Mouse (Mus musculus): ENCODE results near the gene Cacna1i. TPM values are rescaled to one million over a fixed set of nuclear protein-coding genes. Genes with fewer than 3 reads are reported as not detected.

Cacna1i gene
- polyA plus RNA-seq, 1 experiment from 2014 or later, result 0.05 TPM

- DNase-seq (ENCODE audit: low spot score), result no peak
- 71% methylated on average over 8 of the region's 8 CpGs for WGBS
- no peak for ATAC-seq (ENCODE audit: insufficient read depth, low FRiP score, low TSS enrichment)
These were observed 30.9 kb downstream of the Cacna1i start for GRCm38 (mm10) chr15:80317841-80318530.

GRCm38 (mm10) chr15:80318543-80319255, 31.7 kb downstream of the Cacna1i start:
- Histone ChIP-seq H3K36me3 (ENCODE audit: control insufficient read depth, insufficient read depth, low read length) (no peaks in the 10 kb centered on the region), H3K9ac (ENCODE audit: low read length) (no peak overlapping the region), H3K4me2 (ENCODE audit: low read depth) (no peak overlapping the region), H3K4me1 (ENCODE audit: control insufficient read depth, insufficient read depth, low read length) (peaks cover 6% of the 10 kb centered on the region), H3K27ac (ENCODE audit: low read depth, low read length) (no peak overlapping the region), H3K4me3 (ENCODE audit: low read depth, low read length) (no peak overlapping the region), H3K27me3 (ENCODE audit: control insufficient read depth, insufficient read depth, low read length) (no peaks in the 10 kb centered on the region), H3K9me3 (ENCODE audit: control insufficient read depth, low read length) (no peaks in the 10 kb centered on the region)
- no peak for DNase-seq (ENCODE audit: low spot score)
- 11% methylated on average over 11 of the region's 11 CpGs for WGBS
- no peak for ATAC-seq (ENCODE audit: insufficient read depth, low FRiP score, low TSS enrichment)

More at GRCm38 (mm10) chr15:80317841-80318530, 30.9 kb downstream of the Cacna1i start:
- H3K27me3 ChIP-seq (ENCODE audit: control insufficient read depth, insufficient read depth, low read length), result no peaks in the 10 kb centered on the region
- H3K27ac ChIP-seq (ENCODE audit: low read depth, low read length), result no peak overlapping the region
- H3K4me1 ChIP-seq (ENCODE audit: control insufficient read depth, insufficient read depth, low read length), result peaks cover 6% of the 10 kb centered on the region
- H3K4me2 ChIP-seq (ENCODE audit: low read depth), result no peak overlapping the region
- no peaks in the 10 kb centered on the region for H3K36me3 ChIP-seq (ENCODE audit: control insufficient read depth, insufficient read depth, low read length)
- H3K9ac ChIP-seq (ENCODE audit: low read length), result no peak overlapping the region
- no peaks in the 10 kb centered on the region for H3K9me3 ChIP-seq (ENCODE audit: control insufficient read depth, low read length)
- H3K4me3 ChIP-seq (ENCODE audit: low read depth, low read length), result no peak overlapping the region

- Histone ChIP-seq H3K27me3 (ENCODE audit: control insufficient read depth, insufficient read depth, low read length) (no peaks in the 10 kb centered on the region), H3K4me3 (ENCODE audit: low read depth, low read length) (no peak overlapping the region), H3K9me3 (ENCODE audit: control insufficient read depth, low read length) (no peaks in the 10 kb centered on the region), H3K4me2 (ENCODE audit: low read depth) (no peak overlapping the region), H3K9ac (ENCODE audit: low read length) (no peak overlapping the region), H3K27ac (ENCODE audit: low read depth, low read length) (no peak overlapping the region), H3K4me1 (ENCODE audit: control insufficient read depth, insufficient read depth, low read length) (peaks cover 6% of the 10 kb centered on the region), H3K36me3 (ENCODE audit: control insufficient read depth, insufficient read depth, low read length) (no peaks in the 10 kb centered on the region)
- ATAC-seq (ENCODE audit: insufficient read depth, low FRiP score, low TSS enrichment) (no peak), DNase-seq (ENCODE audit: low spot score) (no peak)
- WGBS, result 72% methylated on average over 2 of the region's 2 CpGs
These were observed 32.3 kb downstream of the Cacna1i start for GRCm38 (mm10) chr15:80319315-80319714.

- DNase-seq (ENCODE audit: low spot score) (no peak), ATAC-seq (ENCODE audit: insufficient read depth, low FRiP score, low TSS enrichment) (no peak)
- Histone ChIP-seq H3K4me3 (ENCODE audit: low read depth, low read length) (no peak overlapping the region), H3K36me3 (ENCODE audit: control insufficient read depth, insufficient read depth, low read length) (no peaks in the 10 kb centered on the region), H3K27me3 (ENCODE audit: control insufficient read depth, insufficient read depth, low read length) (no peaks in the 10 kb centered on the region), H3K4me1 (ENCODE audit: control insufficient read depth, insufficient read depth, low read length) (peaks cover 6% of the 10 kb centered on the region), H3K27ac (ENCODE audit: low read depth, low read length) (no peak overlapping the region), H3K9ac (ENCODE audit: low read length) (no peak overlapping the region), H3K9me3 (ENCODE audit: control insufficient read depth, low read length) (no peaks in the 10 kb centered on the region), H3K4me2 (ENCODE audit: low read depth) (no peak overlapping the region)
- 76% methylated on average over 5 of the region's 6 CpGs for WGBS
These were observed 32.9 kb downstream of the Cacna1i start for GRCm38 (mm10) chr15:80319921-80320320.

DNA sequence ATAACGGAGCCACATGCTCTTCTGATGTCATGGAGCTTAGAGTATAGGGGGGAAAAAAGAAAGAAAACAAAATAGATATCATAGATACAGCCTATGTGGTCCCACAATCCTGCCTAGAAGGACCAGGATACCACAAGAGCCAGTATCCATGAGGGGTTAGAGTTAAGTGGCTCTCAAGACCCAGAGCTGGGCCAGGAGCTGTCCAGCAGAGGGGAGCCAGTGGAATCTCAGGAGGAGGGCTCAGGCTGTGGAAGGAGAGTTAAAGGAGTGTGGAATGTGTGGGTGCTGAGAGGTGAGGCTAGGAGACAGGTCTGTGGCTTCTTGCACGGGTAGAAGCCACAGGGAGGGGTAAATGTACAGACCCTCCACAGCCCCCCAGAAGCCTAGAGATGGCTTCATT, 38.2 kb downstream of the Cacna1i start:
- H3K27ac ChIP-seq (ENCODE audit: low read depth, low read length), result no peak overlapping the region
- ATAC-seq (ENCODE audit: insufficient read depth, low FRiP score, low TSS enrichment) (no peak), DNase-seq (ENCODE audit: low spot score) (no peak)
- H3K4me1 ChIP-seq (ENCODE audit: control insufficient read depth, insufficient read depth, low read length), result no peaks in the 10 kb centered on the region
- no peak overlapping the region for H3K4me2 ChIP-seq (ENCODE audit: low read depth)
- no peak overlapping the region for H3K9ac ChIP-seq (ENCODE audit: low read length)
- WGBS, result 71% methylated on average over 2 of the region's 2 CpGs
- H3K27me3 ChIP-seq (ENCODE audit: control insufficient read depth, insufficient read depth, low read length), result no peaks in the 10 kb centered on the region
- no peaks in the 10 kb centered on the region for H3K36me3 ChIP-seq (ENCODE audit: control insufficient read depth, insufficient read depth, low read length)
- no peak overlapping the region for H3K4me3 ChIP-seq (ENCODE audit: low read depth, low read length)
- H3K9me3 ChIP-seq (ENCODE audit: control insufficient read depth, low read length), result no peaks in the 10 kb centered on the region

DNA sequence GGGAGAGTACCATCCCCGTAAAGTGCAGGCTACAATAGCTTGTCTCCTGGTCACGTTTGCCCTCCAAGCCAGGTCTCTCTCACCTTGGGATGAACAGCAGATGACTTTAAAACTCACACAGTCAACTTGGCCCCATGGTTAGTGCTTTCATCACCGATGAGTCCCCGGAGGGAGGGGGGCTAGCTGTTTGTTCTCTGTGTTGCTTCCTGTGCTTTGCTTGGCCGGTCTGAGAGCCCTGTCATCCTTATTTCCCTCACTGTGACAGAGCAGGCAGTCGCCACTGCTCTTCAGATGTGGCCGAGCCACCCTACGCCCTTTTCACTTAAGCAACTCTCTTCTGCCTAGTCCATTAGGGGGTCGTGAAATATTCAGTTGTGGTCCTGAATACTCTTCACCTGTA, 38.7 kb downstream of the Cacna1i start:
- ATAC-seq (ENCODE audit: insufficient read depth, low FRiP score, low TSS enrichment) (no peak), DNase-seq (ENCODE audit: low spot score) (no peak)
- WGBS, result 78% methylated on average over 9 of the region's 9 CpGs

DNA sequence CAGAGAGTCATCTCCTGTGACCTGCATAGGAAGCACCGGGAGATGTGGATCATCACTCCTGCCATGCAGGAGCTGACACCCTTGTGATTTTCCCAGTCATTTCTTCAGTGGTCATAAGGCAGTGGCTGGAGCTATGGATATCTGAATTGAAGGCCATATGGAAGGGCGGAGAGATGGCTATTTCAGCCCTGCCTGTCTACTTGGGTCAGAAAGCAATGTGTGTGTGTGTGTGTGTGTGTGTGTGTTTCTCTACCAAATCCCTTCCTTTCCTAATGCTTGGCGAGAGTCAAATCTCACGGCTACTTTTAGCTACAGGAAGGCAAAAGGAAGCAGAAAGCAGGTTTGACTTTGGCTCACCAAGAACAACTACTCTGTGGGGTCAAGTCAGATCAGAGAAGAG, 39.9 kb downstream of the Cacna1i start:
- no peaks in the 10 kb centered on the region for H3K27me3 ChIP-seq (ENCODE audit: control insufficient read depth, insufficient read depth, low read length)
- H3K4me1 ChIP-seq (ENCODE audit: control insufficient read depth, insufficient read depth, low read length), result no peaks in the 10 kb centered on the region
- 89% methylated on average over 4 of the region's 4 CpGs for WGBS
- H3K27ac ChIP-seq (ENCODE audit: low read depth, low read length), result no peak overlapping the region
- H3K9me3 ChIP-seq (ENCODE audit: control insufficient read depth, low read length), result no peaks in the 10 kb centered on the region
- DNase-seq (ENCODE audit: low spot score), result no peak
- H3K4me3 ChIP-seq (ENCODE audit: low read depth, low read length), result no peak overlapping the region
- ATAC-seq (ENCODE audit: insufficient read depth, low FRiP score, low TSS enrichment), result no peak
- H3K4me2 ChIP-seq (ENCODE audit: low read depth), result no peak overlapping the region
- no peak overlapping the region for H3K9ac ChIP-seq (ENCODE audit: low read length)
- H3K36me3 ChIP-seq (ENCODE audit: control insufficient read depth, insufficient read depth, low read length), result no peaks in the 10 kb centered on the region

More for the DNA sequence above, 38.7 kb downstream of the Cacna1i start:
- no peaks in the 10 kb centered on the region for H3K27me3 ChIP-seq (ENCODE audit: control insufficient read depth, insufficient read depth, low read length)
- H3K9ac ChIP-seq (ENCODE audit: low read length), result no peak overlapping the region
- no peaks in the 10 kb centered on the region for H3K36me3 ChIP-seq (ENCODE audit: control insufficient read depth, insufficient read depth, low read length)
- no peaks in the 10 kb centered on the region for H3K4me1 ChIP-seq (ENCODE audit: control insufficient read depth, insufficient read depth, low read length)
- H3K9me3 ChIP-seq (ENCODE audit: control insufficient read depth, low read length), result no peaks in the 10 kb centered on the region
- no peak overlapping the region for H3K4me3 ChIP-seq (ENCODE audit: low read depth, low read length)
- H3K27ac ChIP-seq (ENCODE audit: low read depth, low read length), result no peak overlapping the region
- no peak overlapping the region for H3K4me2 ChIP-seq (ENCODE audit: low read depth)

- no peak for ATAC-seq (ENCODE audit: insufficient read depth, low FRiP score, low TSS enrichment)
- DNase-seq (ENCODE audit: low spot score), result no peak
- Histone ChIP-seq H3K9ac (ENCODE audit: low read length) (no peak overlapping the region), H3K36me3 (ENCODE audit: control insufficient read depth, insufficient read depth, low read length) (no peaks in the 10 kb centered on the region), H3K9me3 (ENCODE audit: control insufficient read depth, low read length) (no peaks in the 10 kb centered on the region), H3K4me2 (ENCODE audit: low read depth) (no peak overlapping the region), H3K4me1 (ENCODE audit: control insufficient read depth, insufficient read depth, low read length) (no peaks in the 10 kb centered on the region), H3K4me3 (ENCODE audit: low read depth, low read length) (no peak overlapping the region), H3K27me3 (ENCODE audit: control insufficient read depth, insufficient read depth, low read length) (no peaks in the 10 kb centered on the region), H3K27ac (ENCODE audit: low read depth, low read length) (no peak overlapping the region)
- 89% methylated on average over 13 of the region's 13 CpGs for WGBS
These were observed 40.9 kb downstream of the Cacna1i start for GRCm38 (mm10) chr15:80327743-80328540.

Data from neural tube, embryonic 11.5 days (tissue).